Mouse (Mus musculus) forebrain, embryonic 13.5 days (tissue): ENCODE results near the gene Pter. TPM values are rescaled to one million over a fixed set of nuclear protein-coding genes. Genes with fewer than 3 reads are reported as not detected.

Source experiments
- ATAC-seq: fragments of 200-750 bp; cut with Nextera tagmentation; 2 replicates; pipeline ENCODE4 v1.8.0; 2017
- H3K27ac ChIP-seq: fragments of 300-500 bp; sonication (generic); 2 replicates; pipeline ENCODE4 v1.5.1; 2015; ENCODE audit warnings: inconsistent platforms, mild to moderate bottlenecking, moderate library complexity
- H3K27me3 ChIP-seq: fragments of 300-500 bp; sonication (generic); 2 replicates; pipeline ENCODE4 v1.6.1; 2015; ENCODE audit warnings: mild to moderate bottlenecking, inconsistent platforms
- H3K36me3 ChIP-seq: fragments of 300-500 bp; sonication (generic); 2 replicates; pipeline ENCODE4 v1.6.1; 2015; ENCODE audit warnings: mild to moderate bottlenecking, inconsistent platforms; ENCODE audit not compliant: poor library complexity, severe bottlenecking
- H3K4me1 ChIP-seq: fragments of 300-500 bp; sonication (generic); 2 replicates; pipeline ENCODE4 v1.6.1; 2015; ENCODE audit warnings: inconsistent platforms
- H3K4me2 ChIP-seq: fragments of 300-500 bp; sonication (generic); 2 replicates; pipeline ENCODE4 v1.6.1; 2015; ENCODE audit warnings: inconsistent platforms, mild to moderate bottlenecking, moderate library complexity
- H3K4me3 ChIP-seq: fragments of 300-500 bp; sonication (generic); 2 replicates; pipeline ENCODE4 v1.5.1; 2015; ENCODE audit warnings: mild to moderate bottlenecking, inconsistent platforms
- H3K9ac ChIP-seq: fragments of 300-500 bp; sonication (generic); 2 replicates; pipeline ENCODE4 v1.6.1; 2015; ENCODE audit warnings: mild to moderate bottlenecking, inconsistent platforms
- H3K9me3 ChIP-seq: fragments of 300-500 bp; sonication (generic); replicated peaks from 2 replicates; pipeline ENCODE4 v1.6.1; 2016; ENCODE audit warnings: inconsistent platforms
- WGBS: fragments of 180-500 bp; shearing (Covaris S2); methylation state at CpG from one replicate; pipeline ENCODE4 v1.1.7; 2015; 5-methylcytosine and 5-hydroxymethylcytosine counted together
- polyA plus RNA-seq: library from polyadenylated mRNA; unstranded; fragments of >200 nt; fragmentation: Nextera tagmentation; extraction: Ambion mirVana; gene quantifications from 2 replicates; pipeline ENCODE4 v1.2.1, GENCODE M21; 2015

Gene Pter
- polyA plus RNA-seq, 1 experiment from 2014 or later, result 5.4 TPM

DNA sequence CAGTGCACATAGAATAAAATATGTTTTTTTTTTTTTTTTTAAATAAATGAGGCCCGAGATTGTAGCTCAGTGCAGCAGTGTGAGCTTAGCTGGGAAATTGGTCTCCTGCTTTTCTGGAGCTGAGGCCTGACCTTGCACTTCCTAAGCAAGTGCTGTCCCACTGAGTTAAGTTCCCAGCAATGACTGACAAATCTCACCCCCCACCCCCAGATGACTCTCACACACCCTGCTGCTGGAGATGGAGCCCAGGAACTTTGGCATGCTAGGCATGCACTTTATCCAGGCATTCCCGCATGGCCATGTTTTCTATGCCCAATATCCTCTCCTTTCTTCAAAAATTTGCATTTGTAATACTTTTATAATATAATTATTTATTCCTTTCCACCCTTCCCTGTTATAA lies 14.8 kb downstream of the Pter start:
- no peak overlapping the region for H3K4me2 ChIP-seq
- no peak overlapping the region for H3K4me3 ChIP-seq
- no peaks in the 10 kb centered on the region for H3K9me3 ChIP-seq
- no peaks in the 10 kb centered on the region for H3K4me1 ChIP-seq
- no peak for ATAC-seq
- 84% methylated on average over 2 of the region's 2 CpGs for WGBS
- no peak overlapping the region for H3K27ac ChIP-seq
- no peaks in the 10 kb centered on the region for H3K27me3 ChIP-seq
- no peaks in the 10 kb centered on the region for H3K36me3 ChIP-seq
- no peak overlapping the region for H3K9ac ChIP-seq

DNA sequence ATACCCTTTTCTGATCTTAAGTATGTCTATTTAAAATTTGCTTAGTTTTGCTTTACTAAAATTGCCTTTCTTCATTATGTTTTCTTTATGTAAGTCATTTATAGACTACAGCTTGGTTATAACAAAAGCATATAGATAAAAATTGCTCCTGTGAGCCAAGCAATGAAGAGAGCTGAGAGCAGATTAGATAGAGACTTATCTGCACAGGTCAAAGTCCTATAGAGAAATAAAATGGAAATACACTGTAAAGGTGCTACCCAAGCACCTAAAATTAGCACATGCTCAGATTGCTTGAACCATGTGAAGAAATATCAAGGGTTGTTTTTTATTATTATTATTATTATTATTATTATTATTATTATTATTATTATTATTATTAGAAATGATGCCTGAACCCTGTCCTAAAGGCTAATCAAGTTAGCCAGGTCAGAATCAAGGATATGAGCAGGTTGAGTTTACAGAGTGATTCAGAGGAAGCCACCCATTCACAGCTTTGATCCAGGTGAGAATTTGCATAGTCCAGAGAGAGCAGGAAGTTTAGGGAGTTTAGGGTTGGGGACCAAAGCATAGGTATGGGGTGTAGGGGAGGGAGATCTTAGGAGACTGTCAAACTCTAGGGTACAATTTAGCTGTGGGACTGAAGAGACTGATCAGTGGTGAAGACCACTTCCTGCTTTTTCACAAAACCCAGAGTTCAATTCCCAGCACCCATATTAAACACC lies 33.0 kb downstream of the Pter start:
- ATAC-seq, result no peak
- Histone ChIP-seq H3K27me3 (no peaks in the 10 kb centered on the region), H3K4me3 (no peak overlapping the region), H3K4me1 (no peaks in the 10 kb centered on the region), H3K9me3 (no peaks in the 10 kb centered on the region), H3K36me3 (no peaks in the 10 kb centered on the region), H3K4me2 (no peak overlapping the region), H3K9ac (no peak overlapping the region), H3K27ac (no peak overlapping the region)

DNA sequence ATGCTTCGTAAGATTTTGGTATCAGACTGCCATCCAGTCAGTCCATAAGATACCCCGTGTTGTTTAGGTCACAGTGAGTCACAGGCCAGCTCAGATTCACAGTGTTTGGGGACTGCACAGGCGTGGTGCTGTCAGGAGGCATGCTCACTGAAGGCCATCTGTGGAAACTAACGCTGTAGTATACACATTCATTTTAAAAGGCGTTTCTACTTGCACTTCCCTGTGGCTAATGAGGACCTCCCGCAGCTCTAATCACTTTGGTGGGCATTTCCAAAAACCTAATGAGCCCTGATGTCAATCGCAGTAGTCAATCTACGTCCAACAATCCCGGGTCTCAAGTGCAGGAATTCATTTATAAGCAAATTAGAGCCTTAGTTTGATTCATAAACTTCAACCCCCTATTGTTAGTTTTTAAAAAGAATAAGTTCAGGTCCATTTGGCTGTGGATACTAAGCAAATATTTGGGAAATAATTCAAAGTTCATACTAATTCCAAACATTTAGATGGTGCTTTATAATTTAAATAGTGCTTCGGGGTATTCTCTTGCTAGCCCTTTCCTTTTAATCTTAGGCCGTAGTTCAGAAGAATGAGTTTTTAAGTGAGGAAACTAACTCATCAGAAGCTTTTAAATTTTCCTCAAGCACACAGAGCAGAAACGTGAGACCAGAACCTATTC lies 46.3 kb downstream of the Pter start:
- H3K36me3 ChIP-seq, result no peaks in the 10 kb centered on the region
- H3K4me2 ChIP-seq, result no peak overlapping the region
- peaks cover 11% of the 10 kb centered on the region for H3K4me1 ChIP-seq
- H3K9ac ChIP-seq, result no peak overlapping the region
- ATAC-seq, result peak; percentile 96
- H3K4me3 ChIP-seq, result no peak overlapping the region
- no peak overlapping the region for H3K27ac ChIP-seq
- WGBS, result 8% methylated on average over 12 of the region's 12 CpGs
- peaks cover 66% of the 10 kb centered on the region for H3K27me3 ChIP-seq
- no peaks in the 10 kb centered on the region for H3K9me3 ChIP-seq

DNA sequence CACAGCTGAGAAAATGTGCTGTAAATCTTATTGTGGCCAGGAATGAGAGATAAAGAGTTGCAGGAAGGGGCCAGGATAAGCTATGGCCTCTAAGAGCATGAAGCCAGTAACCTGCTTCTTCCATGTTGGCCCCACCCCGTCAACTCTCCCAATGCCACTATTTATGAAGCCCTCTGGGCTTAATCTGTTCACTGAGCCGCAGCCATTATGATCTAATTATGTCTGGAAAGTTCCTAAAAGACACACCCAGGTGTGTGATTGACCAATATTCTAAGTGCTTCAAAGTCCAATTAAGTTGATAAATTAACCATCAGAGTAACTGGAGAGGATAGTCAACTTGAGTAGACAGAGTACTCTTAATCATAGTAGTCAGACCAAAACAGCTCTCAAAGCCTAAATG lies 49.9 kb downstream of the Pter start:
- 76% methylated on average over 2 of the region's 2 CpGs for WGBS
- Histone ChIP-seq H3K27ac (no peak overlapping the region), H3K27me3 (peaks cover 53% of the 10 kb centered on the region), H3K9me3 (no peaks in the 10 kb centered on the region), H3K4me3 (no peak overlapping the region), H3K4me2 (no peak overlapping the region), H3K9ac (no peak overlapping the region), H3K36me3 (no peaks in the 10 kb centered on the region), H3K4me1 (peaks cover 11% of the 10 kb centered on the region)
- no peak for ATAC-seq

DNA sequence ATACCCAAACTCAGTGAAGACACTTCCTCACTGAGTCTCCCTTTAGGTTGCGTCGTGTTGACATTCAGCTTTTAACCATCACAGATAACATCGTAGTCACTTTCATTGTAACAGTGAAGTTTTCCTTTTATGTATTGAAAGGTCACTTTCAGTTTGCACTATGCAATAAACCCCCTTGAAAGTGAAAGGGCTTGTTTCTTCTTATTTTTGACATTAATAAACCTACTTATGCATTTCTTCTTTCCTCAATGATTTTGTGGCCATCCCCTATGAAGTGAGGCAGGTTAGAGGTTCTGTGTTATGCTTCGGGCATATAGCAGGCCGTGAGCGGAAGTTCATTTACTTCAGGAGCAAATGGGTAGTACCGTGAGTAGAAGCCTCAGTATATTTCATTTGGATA lies 53.5 kb downstream of the Pter start:
- 98% methylated on average over 7 of the region's 7 CpGs for WGBS
- H3K9ac ChIP-seq, result no peak overlapping the region
- peaks cover 37% of the 10 kb centered on the region for H3K27me3 ChIP-seq
- no peak overlapping the region for H3K4me2 ChIP-seq
- no peaks in the 10 kb centered on the region for H3K4me1 ChIP-seq
- ATAC-seq, result no peak
- H3K9me3 ChIP-seq, result no peaks in the 10 kb centered on the region
- H3K36me3 ChIP-seq, result no peaks in the 10 kb centered on the region
- no peak overlapping the region for H3K27ac ChIP-seq
- H3K4me3 ChIP-seq, result no peak overlapping the region

DNA sequence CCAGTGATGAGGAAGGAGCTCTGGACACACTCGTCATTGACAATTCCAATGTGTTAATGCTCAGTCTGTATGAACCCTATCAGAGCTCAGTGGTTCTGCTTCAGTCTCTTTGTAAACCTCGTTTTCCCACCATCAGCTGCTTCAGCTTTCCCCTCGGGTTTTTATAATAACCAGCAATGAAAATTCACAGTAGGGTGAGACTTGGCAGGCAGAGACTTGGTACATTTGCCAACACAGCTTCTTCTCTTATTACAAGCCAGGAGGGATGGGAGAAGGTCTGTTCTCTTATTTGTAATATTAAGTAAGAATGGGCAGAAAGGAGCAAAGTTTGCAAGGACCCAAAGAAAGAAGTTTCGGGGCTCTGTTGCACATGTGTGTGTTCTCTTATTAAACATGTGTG lies 54.9 kb downstream of the Pter start:
- WGBS, result 78% methylated on average over 4 of the region's 4 CpGs
- ATAC-seq, result no peak
- H3K4me2 ChIP-seq, result no peak overlapping the region

DNA sequence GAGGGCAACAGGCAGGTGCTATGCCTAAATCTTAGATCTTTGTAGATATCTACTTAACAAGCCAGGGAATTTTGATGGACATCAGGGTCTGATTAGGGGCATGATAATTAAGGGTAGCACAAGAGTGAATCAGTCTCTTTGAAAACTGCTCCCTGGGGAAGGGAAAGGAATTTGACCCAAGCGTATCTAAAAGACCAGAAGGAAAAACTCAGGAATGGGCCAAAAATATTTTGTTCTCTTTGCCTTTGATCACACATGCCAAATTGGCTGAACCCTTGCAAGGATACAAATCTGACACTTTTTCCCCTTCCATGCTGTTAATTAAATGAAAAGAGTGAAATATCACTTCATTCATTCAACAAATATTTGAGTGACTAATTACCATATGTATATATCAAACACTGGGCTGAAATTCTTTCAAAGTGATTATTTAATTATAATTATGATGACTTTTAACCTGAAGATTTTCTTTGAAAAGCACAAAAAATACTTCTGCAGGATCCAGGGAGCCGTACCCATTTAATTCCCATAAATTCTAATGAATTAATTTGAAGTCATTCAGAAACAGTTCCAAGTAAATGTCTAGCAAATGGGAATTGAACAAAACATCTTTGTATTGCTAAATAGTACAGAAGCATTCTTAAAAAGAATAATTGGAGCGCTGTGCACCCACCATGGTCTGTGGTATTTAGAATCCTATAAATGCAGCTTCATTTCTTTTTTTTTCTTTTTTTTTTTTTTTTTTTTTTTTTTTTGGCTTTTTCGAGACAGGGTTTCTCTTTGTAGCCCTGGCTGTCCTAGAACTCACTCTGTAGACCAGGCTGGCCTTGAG lies 61.3 kb downstream of the Pter start:
- no peaks in the 10 kb centered on the region for H3K36me3 ChIP-seq
- WGBS, result 46% methylated on average over 4 of the region's 4 CpGs
- H3K27me3 ChIP-seq, result no peaks in the 10 kb centered on the region
- H3K4me3 ChIP-seq, result no peak overlapping the region
- H3K9ac ChIP-seq, result no peak overlapping the region
- peak; percentile 69 for ATAC-seq
- no peak overlapping the region for H3K27ac ChIP-seq
- no peak overlapping the region for H3K4me2 ChIP-seq
- H3K4me1 ChIP-seq, result no peaks in the 10 kb centered on the region
- no peaks in the 10 kb centered on the region for H3K9me3 ChIP-seq

More for the DNA sequence above, 54.9 kb downstream of the Pter start:
- Histone ChIP-seq H3K9me3 (no peaks in the 10 kb centered on the region), H3K9ac (no peak overlapping the region), H3K27me3 (peaks cover 23% of the 10 kb centered on the region), H3K4me1 (no peaks in the 10 kb centered on the region), H3K4me3 (no peak overlapping the region), H3K36me3 (no peaks in the 10 kb centered on the region), H3K27ac (no peak overlapping the region)

DNA sequence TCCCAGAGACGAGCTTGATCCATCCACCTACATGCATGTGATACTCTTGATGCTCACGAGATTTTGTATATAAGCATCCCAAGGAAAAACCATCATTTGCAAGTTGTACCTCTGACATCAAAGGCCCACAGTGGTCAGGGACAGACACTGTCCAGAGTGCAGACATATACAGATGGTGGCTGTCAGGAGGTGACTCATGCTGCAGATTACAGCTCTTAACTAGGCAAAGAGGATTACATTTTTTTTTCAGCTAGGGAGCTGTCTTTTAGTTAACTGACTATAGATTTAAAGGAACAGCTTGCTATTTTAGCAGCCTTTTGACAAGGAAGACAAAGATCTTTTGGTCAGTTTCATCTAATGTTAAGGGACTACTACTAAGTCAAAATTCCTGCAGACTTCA lies 76.2 kb downstream of the Pter start:
- no peaks in the 10 kb centered on the region for H3K36me3 ChIP-seq
- 77% methylated on average over 2 of the region's 2 CpGs for WGBS
- H3K9ac ChIP-seq, result no peak overlapping the region
- H3K27ac ChIP-seq, result no peak overlapping the region
- H3K9me3 ChIP-seq, result no peaks in the 10 kb centered on the region
- no peak overlapping the region for H3K4me2 ChIP-seq
- no peak overlapping the region for H3K4me3 ChIP-seq
- no peaks in the 10 kb centered on the region for H3K27me3 ChIP-seq
- H3K4me1 ChIP-seq, result no peaks in the 10 kb centered on the region
- ATAC-seq, result no peak

DNA sequence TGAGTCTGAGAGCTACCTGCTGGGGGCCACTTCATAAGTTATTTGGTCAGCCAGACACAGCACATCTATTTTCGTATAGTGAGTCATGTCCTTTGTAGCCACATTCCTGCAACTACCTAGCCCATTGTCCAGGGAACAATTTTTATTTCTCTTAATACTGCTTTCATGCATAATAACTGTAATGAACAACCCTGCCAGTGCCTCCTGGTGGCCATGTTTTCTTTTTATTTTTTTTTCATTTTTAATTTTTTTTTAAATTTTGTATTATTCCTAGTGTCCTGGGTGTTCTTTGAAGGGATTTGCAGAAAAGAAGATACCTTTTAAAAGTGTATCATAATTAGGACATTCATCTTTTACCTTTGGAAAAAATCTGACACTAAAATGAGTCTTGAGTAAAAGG lies 84.6 kb downstream of the Pter start:
- Histone ChIP-seq H3K4me2 (peak overlapping the region; percentile 18; the same call in 1 of the 2 replicates), H3K27ac (no peak overlapping the region)
- 67% methylated on average over 1 of the region's 1 CpGs for WGBS

DNA sequence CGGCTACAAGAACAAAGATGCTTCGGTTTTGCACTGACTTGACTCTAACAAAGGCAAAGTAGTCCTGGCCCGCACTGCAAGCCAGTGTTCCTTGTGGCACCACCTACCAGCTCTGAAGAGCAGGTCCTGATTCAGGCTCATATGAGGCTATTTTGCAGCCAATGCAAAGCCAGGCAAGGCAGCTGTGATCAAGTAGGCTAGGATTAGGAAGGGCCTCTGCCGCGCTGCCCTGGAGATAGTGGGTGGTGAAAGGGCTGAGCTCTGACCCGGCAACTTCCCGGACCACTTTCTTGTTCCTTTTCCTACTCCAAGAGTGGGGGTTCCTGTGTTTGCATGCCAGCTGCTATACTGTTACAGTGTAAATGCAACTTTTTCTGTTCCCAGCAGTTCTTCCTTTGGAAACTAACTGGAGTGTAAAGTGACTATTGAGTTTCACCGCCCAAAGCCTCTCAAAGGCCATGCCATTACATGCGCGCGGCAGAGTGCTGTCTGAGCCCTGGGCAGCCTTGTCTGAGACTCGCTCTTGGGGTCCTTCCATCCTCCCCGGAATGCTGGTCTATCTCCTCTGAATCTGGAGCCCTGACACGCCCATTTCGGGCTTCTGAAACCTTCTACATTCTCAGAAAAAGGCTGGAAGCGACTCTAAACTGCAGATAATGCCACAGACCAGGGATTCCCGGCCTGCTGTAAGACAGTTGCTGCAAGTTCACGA lies 85.6 kb downstream of the Pter start:
- WGBS, result 4% methylated on average over 18 of the region's 18 CpGs
- Histone ChIP-seq H3K27ac (no peak overlapping the region), H3K4me1 (peaks cover 28% of the 10 kb centered on the region), H3K36me3 (no peaks in the 10 kb centered on the region), H3K4me3 (peak overlapping the region; percentile 56), H3K4me2 (peak overlapping the region; percentile 99), H3K9me3 (no peaks in the 10 kb centered on the region), H3K27me3 (peaks cover 56% of the 10 kb centered on the region), H3K9ac (peak overlapping the region; percentile 65)
- peak; percentile 9; the same call in 1 of the 2 replicates for ATAC-seq

More for the DNA sequence above, 84.6 kb downstream of the Pter start:
- no peak overlapping the region for H3K9ac ChIP-seq
- no peak for ATAC-seq
- H3K27me3 ChIP-seq, result peaks cover 51% of the 10 kb centered on the region
- H3K9me3 ChIP-seq, result no peaks in the 10 kb centered on the region
- no peak overlapping the region for H3K4me3 ChIP-seq
- H3K36me3 ChIP-seq, result no peaks in the 10 kb centered on the region
- peaks cover 28% of the 10 kb centered on the region for H3K4me1 ChIP-seq

DNA sequence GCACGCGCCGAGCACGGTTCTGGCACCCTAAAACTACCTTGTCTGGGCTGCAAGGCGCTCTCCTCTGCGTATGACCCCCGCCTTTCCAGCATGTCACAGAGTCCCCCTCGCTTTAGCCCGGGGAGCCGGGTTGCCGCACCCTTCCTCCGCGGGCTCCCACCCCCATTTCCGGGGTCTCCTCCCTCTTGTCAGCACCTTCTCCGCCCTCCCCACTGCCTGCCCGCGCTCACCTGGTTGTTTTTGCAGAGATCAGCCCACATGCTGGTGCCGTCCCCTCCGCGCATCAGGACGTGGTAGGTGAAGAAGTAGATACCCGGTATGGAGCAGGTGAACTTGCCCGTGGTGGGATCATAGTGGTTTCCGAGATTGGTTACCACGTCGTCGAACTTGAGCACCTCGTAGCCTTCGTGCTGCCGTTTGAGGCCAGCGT lies 86.2 kb downstream of the Pter start:
- H3K4me1 ChIP-seq, result peaks cover 28% of the 10 kb centered on the region
- H3K9me3 ChIP-seq, result no peaks in the 10 kb centered on the region
- ATAC-seq, result peak; percentile 16
- peak overlapping the region; percentile 99 for H3K4me2 ChIP-seq
- WGBS, result 2% methylated on average over 31 of the region's 31 CpGs
- peak overlapping the region; percentile 65 for H3K9ac ChIP-seq
- H3K27ac ChIP-seq, result no peak overlapping the region
- H3K36me3 ChIP-seq, result no peaks in the 10 kb centered on the region
- peaks cover 56% of the 10 kb centered on the region for H3K27me3 ChIP-seq
- H3K4me3 ChIP-seq, result peak overlapping the region; percentile 56
